Mouse (Mus musculus): ENCODE results near the gene Chkb.

The Chkb gene

DNA sequence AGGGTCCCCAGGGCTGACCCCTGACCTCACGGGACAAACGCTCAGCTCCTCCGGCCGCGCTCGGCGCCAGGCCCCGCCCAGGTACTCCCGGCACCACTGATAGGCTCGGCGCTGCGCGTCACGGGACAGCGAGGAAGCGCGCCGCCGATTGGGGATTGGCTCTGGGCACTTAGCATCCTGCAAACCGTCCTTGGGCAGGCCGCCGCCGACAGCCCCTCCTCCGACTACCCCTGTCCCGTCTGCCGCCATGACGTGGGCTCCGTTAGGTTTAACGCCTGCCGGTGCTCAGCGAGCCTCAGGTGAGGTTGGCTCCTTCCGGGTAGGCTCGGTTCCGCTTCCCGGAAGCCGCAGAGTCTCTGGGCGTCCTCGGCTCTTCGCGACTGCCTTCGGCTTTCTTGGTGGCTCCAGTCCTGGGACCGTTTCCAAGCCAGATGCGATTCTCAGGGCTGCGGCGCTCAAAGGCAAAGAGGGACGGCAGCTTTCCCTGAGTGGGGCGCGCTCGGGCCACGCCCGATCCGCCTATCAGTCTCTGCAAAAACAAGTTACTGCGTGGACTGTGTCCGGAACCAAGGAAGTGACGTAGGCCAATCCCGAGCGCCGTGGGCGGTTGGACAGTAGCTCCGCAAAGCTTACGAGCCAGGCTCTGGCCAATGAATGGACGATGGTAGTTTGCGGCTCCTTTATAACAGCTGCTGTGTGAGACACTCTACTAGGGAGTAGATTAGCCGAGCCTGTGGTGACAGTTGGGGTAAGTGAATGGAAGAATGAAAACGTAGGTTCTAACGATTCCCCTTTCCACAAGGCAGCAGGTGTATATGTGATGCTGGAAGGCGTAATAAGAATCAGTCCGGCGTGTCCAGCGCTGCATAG lies at the start of gene Chkb, which contains the start of the genes C730034F03Rik and Gm44502:
Gene Chkb (minus strand): TSS at position 557 of the 870 bp plus-strand sequence.
Gene C730034F03Rik (plus strand): TSS at position 238 of the 870 bp plus-strand sequence.
Gene Gm44502 (minus strand): TSS at position 345 of the 870 bp plus-strand sequence.
- peak; percentile 94 to 97 for DNase-seq (ENCODE audit: inconsistent age in 2 of 2, low spot score in 1 of 2)

DNA sequence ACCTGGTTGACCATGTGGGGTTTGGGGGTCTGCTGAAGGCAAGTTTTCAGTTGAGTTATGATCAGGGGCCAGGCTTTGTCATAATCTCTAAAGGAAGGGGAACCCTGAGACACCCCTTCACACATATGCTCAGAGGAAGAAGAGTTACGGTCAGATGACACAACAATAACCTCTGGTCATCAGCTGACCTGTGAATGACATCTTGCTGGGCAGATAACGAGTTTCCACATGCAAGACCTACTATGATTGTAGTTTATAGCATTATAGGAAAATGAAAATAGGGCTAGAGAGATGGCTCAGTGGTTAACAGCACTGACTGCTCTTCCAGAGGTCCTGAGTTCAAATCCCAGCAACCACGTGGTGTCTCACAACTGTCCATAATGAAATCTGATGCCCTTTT lies 48.9 kb upstream of the Chkb start:
- no peak for DNase-seq (ENCODE audit: inconsistent age in 2 of 2, low spot score in 1 of 2)

DNA sequence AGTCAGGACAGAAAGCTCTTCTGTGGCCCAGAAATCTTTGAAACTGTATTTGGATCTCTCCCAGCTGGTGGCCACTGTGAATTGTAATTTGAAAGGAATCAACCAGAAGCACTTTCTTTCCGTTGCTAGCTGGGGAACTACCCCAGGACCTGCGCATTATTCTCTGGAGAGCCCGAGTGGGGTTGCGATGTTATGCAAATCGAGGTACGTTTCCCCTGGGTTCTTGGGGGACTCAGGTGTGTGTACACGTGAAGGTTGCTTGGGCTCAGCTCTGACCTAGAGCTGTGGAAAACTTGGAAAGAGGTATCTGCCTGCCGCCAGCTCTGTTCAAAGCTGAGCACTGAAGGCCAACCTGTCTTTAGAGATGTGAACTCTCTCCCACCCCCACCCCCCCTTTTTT lies 48.1 kb upstream of the Chkb start:
- no peak for DNase-seq (ENCODE audit: inconsistent age in 2 of 2, low spot score in 1 of 2)

DNA sequence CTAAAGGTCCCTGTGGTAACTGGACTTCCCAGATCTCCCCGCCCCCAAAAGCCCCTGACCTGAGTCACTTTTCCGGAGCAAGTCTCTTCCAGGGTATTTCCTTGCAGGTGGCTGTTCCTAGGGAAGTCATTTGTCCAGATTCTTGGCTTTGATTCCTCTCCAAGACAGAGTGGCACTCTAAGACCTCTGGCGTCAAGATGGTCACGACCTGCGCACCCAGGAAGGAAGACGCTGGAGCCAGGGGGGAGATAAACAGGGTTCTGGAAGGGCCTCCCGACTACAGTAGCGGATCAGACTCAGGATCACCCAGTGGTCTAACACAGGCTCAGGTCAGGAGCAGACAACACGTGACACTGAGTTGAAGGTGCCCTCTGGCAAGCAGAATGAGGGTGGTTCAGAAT lies 47.4 kb upstream of the Chkb start, which contains the start of gene Arsa:
Gene Arsa (minus strand): TSS at position 335 of the 401 bp plus-strand sequence.
- peak; percentile 55 to 83 for DNase-seq (ENCODE audit: inconsistent age in 2 of 2, low spot score in 1 of 2)

DNA sequence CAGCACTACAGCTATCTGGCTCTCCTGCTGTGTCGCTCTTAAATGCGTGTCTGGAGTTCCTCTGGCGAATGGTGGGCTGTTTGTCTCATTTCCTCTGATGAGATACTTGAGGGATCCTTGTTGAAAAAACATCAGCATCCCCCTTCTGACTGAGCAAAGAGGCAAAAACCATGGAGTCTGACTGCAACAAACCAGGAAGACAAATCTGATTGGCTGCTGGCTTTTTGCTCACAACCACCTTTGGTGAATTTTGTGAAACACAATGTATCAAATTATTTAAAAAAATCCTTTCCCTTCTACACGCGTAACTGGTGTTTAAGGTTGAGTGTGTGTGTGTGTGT lies 46.7 kb upstream of the Chkb start:
- DNase-seq (ENCODE audit: inconsistent age in 2 of 2, low spot score in 1 of 2) = no peak

GRCm38 (mm10) chr15:89475611-89476474 lies 46.1 kb upstream of the Chkb start:
- peak; percentile 96 to 98 for DNase-seq (ENCODE audit: inconsistent age in 2 of 2, low spot score in 1 of 2)

DNA sequence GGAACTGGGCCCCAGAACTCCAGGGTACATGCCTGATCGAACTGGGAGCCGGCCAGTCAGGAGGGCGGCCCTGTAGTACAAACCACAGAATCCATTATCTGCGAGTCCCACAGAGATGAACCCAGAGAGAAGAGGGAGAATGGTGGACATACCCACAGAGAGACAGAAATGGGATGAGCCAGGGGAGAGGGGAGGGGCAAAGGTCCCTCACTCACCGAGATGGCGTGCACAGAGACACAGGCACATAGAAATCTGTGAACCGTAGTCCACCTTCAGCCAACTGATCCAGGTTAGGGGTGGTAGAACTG lies 45.5 kb upstream of the Chkb start:
- no peak for DNase-seq (ENCODE audit: inconsistent age in 2 of 2, low spot score in 1 of 2)

GRCm38 (mm10) chr15:89474596-89475292 lies 45.0 kb upstream of the Chkb start:
- peak; percentile 36 to 54 for DNase-seq (ENCODE audit: inconsistent age in 2 of 2, low spot score in 1 of 2)

DNA sequence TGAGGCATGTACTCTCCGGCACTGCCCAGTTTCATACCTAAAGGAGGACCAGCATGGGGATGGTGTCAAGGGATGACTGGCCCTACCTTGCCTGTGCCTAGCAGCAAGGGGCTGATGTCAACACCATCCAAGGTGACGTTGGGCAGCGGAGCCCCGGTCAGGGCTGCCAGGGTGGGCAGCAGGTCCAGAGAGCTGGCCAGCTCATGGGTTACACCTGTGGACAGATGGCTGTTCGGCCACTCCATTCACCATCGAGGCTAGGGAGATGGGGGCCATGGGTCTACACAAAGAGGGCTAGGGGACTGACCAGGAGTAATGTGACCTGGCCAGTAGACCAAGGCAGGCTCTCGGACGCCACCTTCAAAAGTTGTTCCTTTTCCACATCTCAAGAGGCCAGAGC lies 44.2 kb upstream of the Chkb start:
- no peak for DNase-seq (ENCODE audit: inconsistent age in 2 of 2, low spot score in 1 of 2)

DNA sequence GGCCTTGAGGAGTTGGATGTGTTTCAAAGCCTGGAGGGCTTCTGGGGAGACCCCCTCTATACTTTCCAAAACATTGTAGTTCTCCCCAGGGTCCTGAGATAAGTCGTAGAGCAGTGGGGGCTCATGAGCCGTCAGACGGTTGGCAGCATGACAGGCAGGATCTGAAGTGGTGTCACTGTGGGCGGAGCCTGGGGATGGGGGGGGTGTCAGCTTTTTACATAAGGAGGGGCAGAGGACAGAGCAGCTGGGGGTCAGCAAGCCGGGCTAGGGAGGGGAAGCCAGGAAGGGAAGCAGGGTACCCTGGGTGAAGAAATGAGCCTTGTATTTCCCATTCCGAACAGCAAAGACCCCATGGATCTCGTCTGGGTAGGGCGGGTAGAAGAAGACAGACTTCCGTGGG lies 43.7 kb upstream of the Chkb start:
- no peak for DNase-seq (ENCODE audit: inconsistent age in 2 of 2, low spot score in 1 of 2)

DNA sequence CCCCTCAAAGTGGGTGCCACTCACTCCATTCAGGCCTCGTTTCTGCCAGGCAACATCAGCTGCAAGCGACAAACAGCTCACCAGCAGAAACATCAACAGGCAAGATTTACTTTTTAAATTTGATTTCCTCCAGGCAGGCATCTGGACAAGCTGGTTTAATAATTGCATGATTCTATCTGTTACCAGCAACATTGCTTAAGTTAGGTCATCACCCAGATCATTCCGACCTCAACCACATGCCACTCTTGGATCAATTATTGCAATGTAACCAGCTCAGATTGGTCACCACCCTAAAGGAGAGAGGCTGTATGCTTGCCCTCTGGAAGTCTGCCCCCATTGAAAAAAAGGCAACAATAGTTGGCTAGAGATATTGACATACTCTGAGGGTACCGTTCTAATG lies 41.8 kb upstream of the Chkb start:
- no peak for DNase-seq (ENCODE audit: inconsistent age in 2 of 2, low spot score in 1 of 2)

- DNase-seq (ENCODE audit: inconsistent age in 2 of 2, low spot score in 1 of 2) = peak in 1 of 2 experiments; percentile 63
These were observed 38.9 kb upstream of the Chkb start for GRCm38 (mm10) chr15:89468577-89468976.

- no peak for DNase-seq (ENCODE audit: inconsistent age in 2 of 2, low spot score in 1 of 2)
These were observed 35.3 kb upstream of the Chkb start for GRCm38 (mm10) chr15:89465052-89465451.

GRCm38 (mm10) chr15:89463334-89464235 lies 33.9 kb upstream of the Chkb start:
- peak in 1 of 2 experiments; percentile 40 for DNase-seq (ENCODE audit: inconsistent age in 2 of 2, low spot score in 1 of 2)

GRCm38 (mm10) chr15:89462176-89462575 lies 32.5 kb upstream of the Chkb start:
- DNase-seq (ENCODE audit: inconsistent age in 2 of 2, low spot score in 1 of 2) = no peak

GRCm38 (mm10) chr15:89461321-89461720 lies 31.6 kb upstream of the Chkb start:
- DNase-seq (ENCODE audit: inconsistent age in 2 of 2, low spot score in 1 of 2) = no peak

DNA sequence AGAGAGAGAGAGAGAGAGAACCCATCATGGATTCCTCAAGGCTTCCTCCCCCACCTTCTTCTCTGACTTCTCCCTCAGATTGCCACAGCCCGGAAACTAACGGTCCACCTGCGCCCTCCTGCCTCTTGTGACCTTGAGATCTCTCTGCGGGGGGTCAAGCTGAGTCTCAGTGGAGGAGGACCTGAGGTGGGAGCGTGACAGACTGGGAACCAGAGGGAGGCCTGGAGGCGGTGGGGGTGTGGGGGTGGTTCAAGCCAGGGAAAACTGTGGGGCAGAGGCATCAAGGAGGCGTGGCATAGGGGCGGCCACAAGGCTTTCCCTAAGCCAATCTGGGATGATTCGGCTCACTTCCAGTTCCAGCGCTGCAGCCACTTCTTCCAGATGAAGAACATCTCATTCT lies 30.6 kb upstream of the Chkb start:
- DNase-seq (ENCODE audit: inconsistent age in 2 of 2, low spot score in 1 of 2) = no peak

DNA sequence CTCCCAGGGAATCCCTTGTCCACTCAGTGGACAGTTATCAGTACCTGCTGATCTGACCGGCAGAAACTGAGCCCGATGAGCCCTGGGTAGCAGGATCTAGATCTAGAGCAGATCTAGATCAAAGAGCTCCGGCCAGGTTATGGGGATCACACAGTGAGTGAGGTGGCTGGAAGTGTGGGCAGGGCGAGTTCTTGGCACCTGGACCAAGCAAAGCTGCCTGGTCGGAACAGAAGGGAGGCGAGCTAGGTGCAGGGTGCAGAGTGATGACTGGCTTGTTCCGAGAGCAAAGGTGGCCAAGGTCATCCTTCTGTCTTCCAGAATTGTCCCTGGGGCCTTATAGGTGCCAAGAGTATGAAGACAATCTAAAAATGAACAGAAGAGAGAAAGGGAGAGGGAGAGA lies 30.1 kb upstream of the Chkb start:
- DNase-seq (ENCODE audit: inconsistent age in 2 of 2, low spot score in 1 of 2) = no peak

DNA sequence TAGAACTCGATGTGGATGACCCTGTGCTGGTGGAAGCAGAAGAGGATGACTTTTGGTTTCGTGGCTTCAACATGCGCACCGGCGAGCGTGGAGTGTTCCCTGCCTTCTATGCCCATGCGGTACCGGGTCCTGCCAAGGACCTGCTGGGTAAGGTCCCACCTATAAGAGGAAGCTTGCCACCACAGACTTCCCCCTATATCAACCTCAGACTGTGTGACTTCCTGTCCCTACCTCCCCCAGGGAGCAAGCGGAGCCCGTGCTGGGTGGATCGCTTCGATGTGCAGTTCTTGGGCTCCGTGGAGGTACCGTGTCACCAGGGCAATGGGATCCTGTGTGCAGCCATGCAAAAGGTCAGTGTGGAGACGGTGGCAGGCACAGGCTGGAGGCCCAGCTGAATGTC lies 29.2 kb upstream of the Chkb start:
- DNase-seq (ENCODE audit: inconsistent age in 2 of 2, low spot score in 1 of 2) = no peak

DNA sequence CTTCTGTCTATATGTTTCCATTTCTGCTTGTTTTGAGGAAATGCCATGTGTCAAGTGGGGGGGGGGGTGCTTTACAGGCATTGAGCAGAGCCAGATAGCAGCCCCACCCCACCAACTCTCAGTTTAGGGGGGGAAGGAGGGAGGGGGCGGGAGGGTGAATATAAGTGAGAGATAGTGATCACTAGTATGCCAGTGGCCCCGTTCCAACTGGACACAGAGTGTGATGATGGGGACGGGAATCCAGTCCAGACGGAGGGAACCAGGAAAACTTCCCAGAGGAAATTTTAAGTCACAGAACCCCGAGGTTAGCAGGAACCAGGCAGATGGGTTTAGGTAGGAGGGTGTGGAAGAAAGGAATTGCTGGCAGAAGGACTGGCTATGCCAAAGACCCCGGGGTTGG lies 25.9 kb upstream of the Chkb start:
- DNase-seq (ENCODE audit: inconsistent age in 2 of 2, low spot score in 1 of 2) = no peak

All from adrenal gland, adult (tissue).